In genomic region chr2:69802911-69803312, GRCm38 (mm10) we compare ENCODE assay signal across 9 mouse cellular contexts. TPM values are rescaled to one million over a fixed set of nuclear protein-coding genes. Genes with fewer than 3 reads are reported as not detected.
A peak's percentile ranks its signal among the peaks of the same experiment; 100 is the strongest.
DNase-seq lines count a peak whose midpoint lies in the region; ATAC-seq and TF ChIP-seq lines count a peak whose summit lies in the region.
"Had no signal": no experiment of that assay in that cellular context is flagged by ENCODE, and none has a peak within 500 bp of the region (broad histone marks: within the 10 kb centered on the region; RNA-seq: fewer than 3 reads in every experiment).

No protein-coding gene starts in this region.

- no peak overlapping the region for H3K4me2 ChIP-seq in embryonic facial prominence, embryonic 13.5 days
- peak overlapping the region; percentile 23; the same call in 1 of the 2 replicates for H3K4me2 ChIP-seq in heart, postnatal 0 days (ENCODE audit: low read depth, low read length)
- H3K4me2 ChIP-seq in midbrain, embryonic 14.5 days (ENCODE audit: low read length), result no peak overlapping the region
- H3K4me2 ChIP-seq: embryonic facial prominence, embryonic 12.5 days had no signal

- peaks cover 4% of the 10 kb centered on the region; the same call in 1 of the 2 replicates for H3K4me1 ChIP-seq in embryonic facial prominence, embryonic 13.5 days
- no peaks in the 10 kb centered on the region for H3K4me1 ChIP-seq in heart, postnatal 0 days (ENCODE audit: control insufficient read depth, insufficient read depth)
- peaks cover 5% of the 10 kb centered on the region for H3K4me1 ChIP-seq in limb, embryonic 10.5 days
- H3K4me1 ChIP-seq in midbrain, embryonic 14.5 days (ENCODE audit: control insufficient read depth, insufficient read depth, low read length), result no peaks in the 10 kb centered on the region
- H3K4me1 ChIP-seq: embryonic facial prominence, embryonic 12.5 days had no signal

- intact Hi-C loops in left cerebral cortex, adult 2 months (cut with DNase I), result loop anchor here (5.0 kb wide), 1 partner anchor 49 kb away; no protein-coding TSS in a partner anchor

- H3K4me3 ChIP-seq in left cerebral cortex, adult 2 months, result no peak overlapping the region
- no peak overlapping the region for H3K4me3 ChIP-seq in embryonic facial prominence, embryonic 13.5 days
- no peak overlapping the region for H3K4me3 ChIP-seq in heart, postnatal 0 days (ENCODE audit: low read depth, low read length)
- H3K4me3 ChIP-seq in limb, embryonic 10.5 days, result no peak overlapping the region
- no peak overlapping the region for H3K4me3 ChIP-seq in midbrain, embryonic 14.5 days (replicated peaks; ENCODE audit: low read depth, low read length)
- H3K4me3 ChIP-seq: embryonic facial prominence, embryonic 12.5 days had no signal

- no peak overlapping the region for H3K27ac ChIP-seq in left cerebral cortex, adult 2 months
- no peak overlapping the region for H3K27ac ChIP-seq in embryonic facial prominence, embryonic 13.5 days
- no peak overlapping the region for H3K27ac ChIP-seq in heart, postnatal 0 days (ENCODE audit: low read depth)
- H3K27ac ChIP-seq in limb, embryonic 10.5 days, result no peak overlapping the region
- no peak overlapping the region for H3K27ac ChIP-seq in midbrain, embryonic 14.5 days (replicated peaks; ENCODE audit: low read depth, low read length)
- H3K27ac ChIP-seq: embryonic facial prominence, embryonic 12.5 days had no signal

- WGBS in embryonic facial prominence, embryonic 13.5 days, result 50% methylated on average over 5 of the region's 5 CpGs
- 49% methylated on average over 5 of the region's 5 CpGs for WGBS in heart, postnatal 0 days
- WGBS in limb, embryonic 10.5 days, result 52% methylated on average over 5 of the region's 5 CpGs
- 58% methylated on average over 5 of the region's 5 CpGs for WGBS in midbrain, embryonic 14.5 days

- 0 out of 2 replicates have a peak, but pooled peaks cover 1% of the 10 kb centered on the region for H3K36me3 ChIP-seq in embryonic facial prominence, embryonic 13.5 days
- H3K36me3 ChIP-seq in heart, postnatal 0 days (replicated peaks; ENCODE audit: control insufficient read depth, insufficient read depth, low read length), result no peaks in the 10 kb centered on the region
- H3K36me3 ChIP-seq in limb, embryonic 10.5 days, result peaks cover 1% of the 10 kb centered on the region; the same call in 1 of the 2 replicates
- H3K36me3 ChIP-seq in midbrain, embryonic 14.5 days (ENCODE audit: control insufficient read depth, insufficient read depth, low read length), result no peaks in the 10 kb centered on the region

- DNase-seq in left cerebral cortex, adult 2 months (ENCODE audit: extremely low spot score in 1 of 2, low spot score in 2 of 2), result peak in 1 of 2 experiments; percentile 47
- DNase-seq in left cerebral cortex, adult 11 months (ENCODE audit: low spot score), result no peak
- DNase-seq in adrenal gland, postnatal 25 days, result peak; percentile 85
- DNase-seq in heart, postnatal 0 days (ENCODE audit: low spot score), result peak; percentile 42
- peak; percentile 76 for DNase-seq in limb, embryonic 10.5 days (ENCODE audit: low spot score)
- DNase-seq in midbrain, embryonic 14.5 days, result peak; percentile 24
- peak; percentile 86 for DNase-seq in testis, postnatal 10 days (ENCODE audit: low spot score)

- TF ChIP-seq EP300 in heart, postnatal 0 days (IDR thresholded peaks at IDR 0.05; ENCODE audit: low read depth), result no peak

- ATAC-seq in embryonic facial prominence, embryonic 13.5 days (ENCODE audit: insufficient number of reproducible peaks, insufficient read depth, low FRiP score, low TSS enrichment, low read depth), result peak; percentile 67; the same call in 1 of the 2 replicates
- peak; percentile 51; the same call in 1 of the 2 replicates for ATAC-seq in heart, postnatal 0 days (ENCODE audit: insufficient read depth, low read depth)
- ATAC-seq in midbrain, embryonic 14.5 days (ENCODE audit: low FRiP score, low TSS enrichment), result no peak

- H3K9ac ChIP-seq in embryonic facial prominence, embryonic 13.5 days, result no peak overlapping the region
- H3K9ac ChIP-seq in heart, postnatal 0 days (replicated peaks; ENCODE audit: low read depth, low read length), result no peak overlapping the region
- H3K9ac ChIP-seq in midbrain, embryonic 14.5 days (replicated peaks; ENCODE audit: low read length), result no peak overlapping the region
- H3K9ac ChIP-seq: embryonic facial prominence, embryonic 12.5 days had no signal

- H3K27me3 ChIP-seq in embryonic facial prominence, embryonic 13.5 days, result no peaks in the 10 kb centered on the region
- H3K27me3 ChIP-seq in heart, postnatal 0 days (ENCODE audit: control insufficient read depth, insufficient read depth, low read length), result no peaks in the 10 kb centered on the region
- H3K27me3 ChIP-seq in limb, embryonic 10.5 days (ENCODE audit: low read depth, poor library complexity, severe bottlenecking), result no peaks in the 10 kb centered on the region
- no peaks in the 10 kb centered on the region for H3K27me3 ChIP-seq in midbrain, embryonic 14.5 days (ENCODE audit: control insufficient read depth, insufficient read depth, low read length)
- H3K27me3 ChIP-seq: embryonic facial prominence, embryonic 12.5 days had no signal

- TF ChIP-seq CTCF in left cerebral cortex, adult 2 months (IDR thresholded peaks at IDR 0.05), result peak; percentile 74
- peak; percentile 67 for TF ChIP-seq CTCF in heart, postnatal 0 days (IDR thresholded peaks at IDR 0.05; ENCODE audit: low read depth)

- H3K9me3 ChIP-seq in embryonic facial prominence, embryonic 13.5 days, result no peaks in the 10 kb centered on the region
- no peaks in the 10 kb centered on the region for H3K9me3 ChIP-seq in heart, postnatal 0 days (replicated peaks; ENCODE audit: control insufficient read depth, low read length)
- no peaks in the 10 kb centered on the region for H3K9me3 ChIP-seq in limb, embryonic 10.5 days (replicated peaks)
- no peaks in the 10 kb centered on the region for H3K9me3 ChIP-seq in midbrain, embryonic 14.5 days (ENCODE audit: control insufficient read depth, low read length)
- H3K9me3 ChIP-seq: embryonic facial prominence, embryonic 12.5 days had no signal

RNA-seq across cellular contexts. Expression of gene Phospho2, which starts 13.5 kb away (rescaled TPM):
- total RNA-seq in left cerebral cortex, adult 2 months (2021), result 10 to 100 TPM; 23.3 to 25.1 TPM
- total RNA-seq in adrenal gland, postnatal 25 days (2021), result 22.1 and 24.3 TPM in 2 replicates
- 25.4 and 25.6 TPM in 2 replicates for polyA plus RNA-seq in embryonic facial prominence, embryonic 13.5 days (2015; fragmentation: Nextera tagmentation; extraction: Ambion mirVana)
- 8.8 and 43.7 TPM in 2 replicates for total RNA-seq in heart, postnatal 0 days (2014; rRNA removed; ENCODE audit: low replicate concordance)
- 24.9 and 27.1 TPM in 2 replicates for polyA plus RNA-seq in heart, postnatal 0 days (2015; fragmentation: Nextera tagmentation; extraction: Ambion mirVana)
- 22.0 and 27.1 TPM in 2 replicates for polyA plus RNA-seq in limb, embryonic 10.5 days (2016; fragmentation: Nextera tagmentation; extraction: Ambion mirVana)
- 33.4 and 49.4 TPM in 2 replicates for polyA plus RNA-seq in midbrain, embryonic 14.5 days (2014; fragmentation: Nextera tagmentation; extraction: Ambion mirVana)

RNA-seq across cellular contexts. Expression of gene Ccdc173, which starts 13.5 kb away (rescaled TPM):
- 1 to 10 TPM; 2.8 to 3.3 TPM for total RNA-seq in left cerebral cortex, adult 2 months (2021)
- 2.2 and 2.7 TPM in 2 replicates for total RNA-seq in adrenal gland, postnatal 25 days (2021)
- polyA plus RNA-seq in embryonic facial prominence, embryonic 13.5 days (2015; fragmentation: Nextera tagmentation; extraction: Ambion mirVana), result 3.3 and 3.6 TPM in 2 replicates
- total RNA-seq in heart, postnatal 0 days (2014; rRNA removed; ENCODE audit: low replicate concordance), result not detected in 2 replicates
- polyA plus RNA-seq in heart, postnatal 0 days (2015; fragmentation: Nextera tagmentation; extraction: Ambion mirVana), result 1.2 and 1.6 TPM in 2 replicates
- polyA plus RNA-seq in limb, embryonic 10.5 days (2016; fragmentation: Nextera tagmentation; extraction: Ambion mirVana), result 1.3 and 2.1 TPM in 2 replicates
- polyA plus RNA-seq in midbrain, embryonic 14.5 days (2014; fragmentation: Nextera tagmentation; extraction: Ambion mirVana), result 2.5 and 3.0 TPM in 2 replicates

RNA-seq across cellular contexts. Expression of gene Klhl23, which starts 18.8 kb away (rescaled TPM):
- total RNA-seq in left cerebral cortex, adult 2 months (2021), result 10 to 100 TPM; 49.2 to 53.7 TPM
- total RNA-seq in adrenal gland, postnatal 25 days (2021), result 14.8 and 16.8 TPM in 2 replicates
- polyA plus RNA-seq in embryonic facial prominence, embryonic 13.5 days (2015; fragmentation: Nextera tagmentation; extraction: Ambion mirVana), result 27.3 and 31.4 TPM in 2 replicates
- 69.9 and 129 TPM in 2 replicates for total RNA-seq in heart, postnatal 0 days (2014; rRNA removed; ENCODE audit: low replicate concordance)
- 33.9 and 43.0 TPM in 2 replicates for polyA plus RNA-seq in heart, postnatal 0 days (2015; fragmentation: Nextera tagmentation; extraction: Ambion mirVana)
- 24.8 and 30.8 TPM in 2 replicates for polyA plus RNA-seq in limb, embryonic 10.5 days (2016; fragmentation: Nextera tagmentation; extraction: Ambion mirVana)
- 75.3 and 85.9 TPM in 2 replicates for polyA plus RNA-seq in midbrain, embryonic 14.5 days (2014; fragmentation: Nextera tagmentation; extraction: Ambion mirVana)

RNA-seq across cellular contexts. Expression of gene Ssb, which starts 58.5 kb away (rescaled TPM):
- total RNA-seq in left cerebral cortex, adult 2 months (2021), result 100 to 1,000 TPM; 108 to 115 TPM
- total RNA-seq in adrenal gland, postnatal 25 days (2021), result 178 and 218 TPM in 2 replicates
- 396 and 412 TPM in 2 replicates for polyA plus RNA-seq in embryonic facial prominence, embryonic 13.5 days (2015; fragmentation: Nextera tagmentation; extraction: Ambion mirVana)
- total RNA-seq in heart, postnatal 0 days (2014; rRNA removed; ENCODE audit: low replicate concordance), result 31.0 and 31.9 TPM in 2 replicates
- polyA plus RNA-seq in heart, postnatal 0 days (2015; fragmentation: Nextera tagmentation; extraction: Ambion mirVana), result 157 and 172 TPM in 2 replicates
- 322 and 347 TPM in 2 replicates for polyA plus RNA-seq in limb, embryonic 10.5 days (2016; fragmentation: Nextera tagmentation; extraction: Ambion mirVana)
- polyA plus RNA-seq in midbrain, embryonic 14.5 days (2014; fragmentation: Nextera tagmentation; extraction: Ambion mirVana), result 251 and 296 TPM in 2 replicates
